Mouse (Mus musculus) testis, adult 2 months (tissue): ENCODE results near the gene Rpl6. TPM values are rescaled to one million over a fixed set of nuclear protein-coding genes. Genes with fewer than 3 reads are reported as not detected.
A peak's percentile ranks its signal among the peaks of the same experiment; 100 is the strongest.
"Not testable (repeated sequence)": the region's sequence is repeated elsewhere in the genome, so short reads cannot be mapped to it uniquely, and the experiment has no call there.

ENCODE experiments used
- H3K27ac ChIP-seq: fragments of 200-500 bp; 2 replicates; pipeline ENCODE4 v1.5.1; 2012; ENCODE audit warnings: low read depth, low read length; ENCODE audit not compliant: control insufficient read depth, insufficient read depth
- H3K27me3 ChIP-seq: fragments of 200-500 bp; 2 replicates; pipeline ENCODE4 v1.6.1; 2012; ENCODE audit warnings: mild to moderate bottlenecking, low read length, moderate library complexity; ENCODE audit not compliant: control insufficient read depth, insufficient read depth
- H3K36me3 ChIP-seq: fragments of 200-500 bp; 2 replicates; pipeline ENCODE4 v1.6.1; 2012; ENCODE audit warnings: mild to moderate bottlenecking, low read length; ENCODE audit not compliant: control insufficient read depth, insufficient read depth
- H3K4me1 ChIP-seq: fragments of 200-500 bp; 2 replicates; pipeline ENCODE4 v1.6.1; 2012; ENCODE audit warnings: low read length; ENCODE audit not compliant: control insufficient read depth, insufficient read depth
- H3K4me3 ChIP-seq: fragments of 200-500 bp; 2 replicates; pipeline ENCODE4 v1.5.1; 2012; ENCODE audit warnings: low read depth, mild to moderate bottlenecking, low read length, moderate library complexity, mixed read lengths; ENCODE audit not compliant: control insufficient read depth
- CTCF ChIP-seq: fragments of 200-500 bp; IDR thresholded peaks from 2 replicates; pipeline ENCODE4 v1.5.1; 2012; ENCODE audit warnings: low read depth, mild to moderate bottlenecking, inconsistent platforms, low read length, moderate library complexity; ENCODE audit not compliant: control insufficient read depth, insufficient read depth, insufficient replicate concordance
- POLR2A ChIP-seq: fragments of 200-500 bp; IDR thresholded peaks from 2 replicates; pipeline ENCODE4 v1.6.1; 2012; ENCODE audit warnings: low read depth, mild to moderate bottlenecking, inconsistent platforms, low read length, moderate library complexity; ENCODE audit not compliant: control insufficient read depth
- polyA plus RNA-seq: library from polyadenylated mRNA; depleted of rRNA; stranded (reverse); fragments of >200 nt; gene quantifications from 2 replicates; pipeline ENCODE4 v1.2.3, GENCODE M21; 2012

Gene Rpl6
- polyA plus RNA-seq, 1 experiment: 84.3 TPM

- Histone ChIP-seq H3K27me3 (no peaks in the 10 kb centered on the region), H3K27ac (no peak overlapping the region), H3K36me3 (no peaks in the 10 kb centered on the region), H3K4me1 (peaks cover 7% of the 10 kb centered on the region), H3K4me3 (no peak overlapping the region)
- TF ChIP-seq POLR2A (no peak), CTCF (no peak)
Observed at GRCm38 (mm10) chr5:121226406-121226805, 22.1 kb downstream of the Rpl6 start.

- H3K27ac ChIP-seq: no peak overlapping the region; the same call in 1 of the 2 replicates
Observed at GRCm38 (mm10) chr5:121226845-121227244, 22.6 kb downstream of the Rpl6 start.

GRCm38 (mm10) chr5:121227330-121227729 is 23.0 kb downstream of the Rpl6 start:
- peak overlapping the region; percentile 70 for H3K4me3 ChIP-seq

More at GRCm38 (mm10) chr5:121226845-121227244, 22.6 kb downstream of the Rpl6 start:
- no peaks in the 10 kb centered on the region for H3K27me3 ChIP-seq
- no peak overlapping the region for H3K4me3 ChIP-seq
- no peaks in the 10 kb centered on the region for H3K36me3 ChIP-seq
- H3K4me1 ChIP-seq: peaks cover 3% of the 10 kb centered on the region
- no peak for TF ChIP-seq POLR2A
- no peak for TF ChIP-seq CTCF

GRCm38 (mm10) chr5:121229182-121229581 is 24.9 kb downstream of the Rpl6 start:
- H3K27ac ChIP-seq: no peak overlapping the region
- H3K27me3 ChIP-seq: no peaks in the 10 kb centered on the region
- no peaks in the 10 kb centered on the region for H3K36me3 ChIP-seq
- peaks cover 3% of the 10 kb centered on the region for H3K4me1 ChIP-seq
- no peak for TF ChIP-seq POLR2A
- H3K4me3 ChIP-seq: peak overlapping the region; percentile 65

More at GRCm38 (mm10) chr5:121227330-121227729, 23.0 kb downstream of the Rpl6 start:
- not testable (repeated sequence) for H3K27ac ChIP-seq, H3K27me3 ChIP-seq, H3K36me3 ChIP-seq, H3K4me1 ChIP-seq

- no peaks in the 10 kb centered on the region for H3K36me3 ChIP-seq
- H3K4me1 ChIP-seq: peaks cover 3% of the 10 kb centered on the region
- TF ChIP-seq POLR2A (no peak), CTCF (no peak)
- H3K27me3 ChIP-seq: no peaks in the 10 kb centered on the region
- H3K27ac ChIP-seq: no peak overlapping the region
- H3K4me3 ChIP-seq: peak overlapping the region; percentile 4; the same call in 1 of the 2 replicates
Observed at GRCm38 (mm10) chr5:121230811-121231210, 26.5 kb downstream of the Rpl6 start.

- H3K36me3 ChIP-seq: no peaks in the 10 kb centered on the region
- peaks cover 3% of the 10 kb centered on the region for H3K4me1 ChIP-seq
- no peak overlapping the region for H3K27ac ChIP-seq
- no peak for TF ChIP-seq POLR2A
- TF ChIP-seq CTCF: no peak
- H3K4me3 ChIP-seq: peak overlapping the region; percentile 27; the same call in 1 of the 2 replicates
- H3K27me3 ChIP-seq: no peaks in the 10 kb centered on the region
Observed at GRCm38 (mm10) chr5:121232789-121233188, 28.5 kb downstream of the Rpl6 start.

GRCm38 (mm10) chr5:121233726-121234125 is 29.4 kb downstream of the Rpl6 start:
- H3K4me1 ChIP-seq: peaks cover 3% of the 10 kb centered on the region
- H3K4me3 ChIP-seq: no peak overlapping the region
- no peaks in the 10 kb centered on the region for H3K36me3 ChIP-seq
- H3K27ac ChIP-seq: no peak overlapping the region
- H3K27me3 ChIP-seq: no peaks in the 10 kb centered on the region
- TF ChIP-seq CTCF (no peak), POLR2A (no peak)

GRCm38 (mm10) chr5:121236171-121236570 is 31.9 kb downstream of the Rpl6 start:
- H3K36me3 ChIP-seq: no peaks in the 10 kb centered on the region
- H3K4me3 ChIP-seq: no peak overlapping the region
- no peak overlapping the region for H3K27ac ChIP-seq
- no peaks in the 10 kb centered on the region for H3K4me1 ChIP-seq
- no peaks in the 10 kb centered on the region for H3K27me3 ChIP-seq
- TF ChIP-seq POLR2A: no peak
- no peak for TF ChIP-seq CTCF
